Mouse (Mus musculus) hindlimb bud, embryonic 11.5 days (tissue): ENCODE results near the gene Ttll7.

Experiments used
- DNase-seq: peaks from one replicate; pipeline ENCODE4 v3.0.0-alpha.2; 2012; ENCODE audit warnings: low read depth, low spot score; ENCODE audit errors: extremely low spot score

The Ttll7 gene

DNA sequence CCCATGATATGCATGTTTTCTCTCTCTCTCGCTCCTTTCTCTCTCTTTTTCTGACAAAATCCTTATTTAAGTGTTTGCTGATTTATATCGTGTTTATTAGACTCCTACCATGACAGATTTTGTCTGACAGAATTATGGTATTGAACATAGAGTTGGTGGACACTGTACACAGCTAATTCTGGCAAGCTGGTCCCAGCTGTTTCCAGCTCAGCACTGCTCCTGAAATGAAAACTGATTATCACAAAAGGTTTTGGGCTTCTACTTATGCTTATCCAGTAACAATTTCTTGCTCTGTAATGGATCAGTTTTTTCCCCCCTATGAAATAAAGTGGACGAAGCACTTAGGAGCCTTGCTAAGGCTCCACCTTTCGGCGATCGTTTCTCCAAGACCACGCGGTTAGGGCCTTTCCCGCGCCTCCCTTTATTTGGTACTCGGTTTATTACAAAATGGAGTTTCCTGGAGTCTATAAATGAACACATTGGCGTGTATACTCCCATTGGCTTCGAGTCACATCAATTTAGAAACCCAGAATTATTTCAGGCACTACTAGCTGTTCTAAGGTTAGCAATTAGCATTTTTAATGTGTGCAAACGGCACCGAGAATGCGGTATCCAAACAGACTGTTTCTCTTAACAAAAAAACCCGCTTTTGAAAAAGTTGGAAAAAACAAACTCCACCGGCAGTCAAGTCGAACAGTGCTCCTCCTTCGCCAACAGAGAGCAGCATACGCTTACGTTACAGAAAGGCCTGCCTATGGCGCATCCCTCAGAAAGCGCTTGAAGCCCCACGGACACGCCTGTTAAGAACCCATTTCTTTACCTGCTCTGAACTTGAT is 141.9 kb downstream of the Ttll7 start:
- DNase-seq, result no peak

DNA sequence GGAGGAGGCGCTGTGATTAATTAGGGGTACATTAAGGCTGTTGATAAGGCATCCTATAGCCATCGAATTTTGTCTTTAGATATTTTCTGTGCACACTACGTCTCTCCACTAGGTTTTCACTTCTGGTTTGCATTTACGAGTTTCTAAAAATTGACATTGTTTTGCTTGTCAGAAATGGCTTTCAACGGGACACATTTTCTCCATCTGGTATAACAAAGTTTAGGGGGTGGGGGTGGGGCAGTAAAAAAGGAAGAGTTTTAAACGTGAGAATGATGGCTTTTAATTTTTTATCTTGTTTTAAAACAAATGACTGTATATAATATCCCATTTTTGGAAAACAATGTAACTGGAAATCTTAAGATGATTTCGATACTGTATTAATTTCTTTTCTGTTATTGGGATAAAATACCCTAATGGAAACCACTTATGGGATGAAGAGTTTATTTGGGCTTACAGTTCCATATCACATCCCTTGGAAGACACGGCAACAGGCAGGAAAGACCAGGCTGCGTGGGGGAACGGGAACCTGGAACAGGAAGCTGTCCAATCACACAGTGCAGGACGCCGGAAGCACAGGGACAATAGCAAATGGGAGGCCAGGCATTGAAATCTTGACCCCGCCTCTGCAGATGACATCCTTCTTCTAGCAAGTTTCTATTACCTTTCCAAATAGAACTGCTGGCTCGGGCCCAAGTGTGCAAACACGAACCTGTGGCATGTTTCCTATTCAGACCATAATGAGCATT is 142.7 kb downstream of the Ttll7 start:
- DNase-seq, result no peak

DNA sequence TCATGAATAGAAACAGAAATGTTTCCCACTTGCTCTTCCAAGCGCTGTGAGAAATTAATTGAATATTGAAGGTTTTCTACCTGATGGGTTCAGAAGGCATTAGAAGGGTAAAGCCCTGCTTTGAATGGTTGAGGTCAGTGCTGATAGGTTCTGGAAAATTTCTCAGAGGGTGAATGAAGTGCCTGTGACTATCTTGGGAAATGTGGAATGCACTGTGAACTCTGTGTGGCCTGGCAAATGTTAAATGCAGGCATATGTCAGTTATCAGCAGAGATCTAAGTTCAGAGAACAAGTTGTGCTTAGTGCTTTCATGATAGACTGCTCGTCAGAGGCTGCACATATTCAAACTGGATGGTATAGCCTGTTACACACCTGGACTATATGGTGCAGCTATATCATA is 147.0 kb downstream of the Ttll7 start:
- no peak for DNase-seq

DNA sequence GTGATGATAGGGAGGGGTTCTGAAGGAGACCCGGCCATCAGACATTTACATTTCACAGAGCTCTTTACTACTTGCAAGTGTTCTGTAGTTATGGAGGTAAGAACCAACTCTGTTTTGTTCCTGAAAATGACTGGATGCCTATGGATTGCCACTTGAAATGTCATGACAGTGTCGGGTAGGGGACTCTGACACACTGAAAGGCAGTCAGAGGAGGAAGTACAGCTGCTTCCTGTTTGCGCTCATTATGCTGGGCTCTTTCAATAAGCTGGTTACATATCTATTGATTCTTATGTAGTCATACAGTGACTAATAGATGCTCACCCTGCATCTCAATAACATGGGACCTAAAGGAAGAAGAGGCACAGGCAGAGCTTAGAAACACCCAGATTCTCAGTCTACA is 148.8 kb downstream of the Ttll7 start:
- no peak for DNase-seq

DNA sequence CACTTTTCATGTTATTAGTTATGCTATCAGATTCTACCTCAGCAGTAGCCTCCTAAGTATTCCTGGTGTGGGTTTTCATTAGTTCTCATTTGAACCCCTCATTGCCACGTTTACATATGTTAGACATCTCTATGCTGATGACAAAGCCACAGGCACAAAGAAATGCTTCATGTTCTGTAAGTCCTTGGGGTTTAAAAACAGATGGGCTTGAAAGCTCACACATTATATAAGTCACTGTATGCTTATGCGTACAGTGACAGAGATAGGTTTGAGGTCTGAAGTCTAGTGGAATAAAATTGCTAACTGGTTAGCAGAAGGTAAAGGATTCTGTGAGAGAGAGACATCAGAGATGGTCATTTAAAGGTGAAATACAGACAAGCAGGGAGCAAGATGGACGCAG is 149.4 kb downstream of the Ttll7 start:
- DNase-seq, result no peak

DNA sequence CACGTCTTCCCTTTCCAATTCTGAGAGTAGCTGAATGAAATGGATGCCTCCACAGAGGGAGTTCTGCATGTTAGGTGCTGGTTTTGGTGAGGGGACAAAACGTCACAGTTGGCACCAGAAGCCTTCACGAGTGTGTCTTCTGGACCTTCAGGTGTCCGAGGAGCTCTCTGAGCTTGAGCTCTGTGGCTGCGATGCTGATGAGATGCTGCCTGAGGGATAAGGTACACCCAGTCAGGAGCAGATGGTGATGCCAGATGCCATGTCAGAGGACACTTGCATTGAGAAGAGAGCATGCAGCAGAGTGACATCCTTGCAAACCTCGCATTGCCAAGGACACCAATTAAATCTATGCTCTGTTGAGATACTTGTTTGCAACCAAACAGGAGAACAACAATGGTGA is 164.3 kb downstream of the Ttll7 start:
- no peak for DNase-seq

DNA sequence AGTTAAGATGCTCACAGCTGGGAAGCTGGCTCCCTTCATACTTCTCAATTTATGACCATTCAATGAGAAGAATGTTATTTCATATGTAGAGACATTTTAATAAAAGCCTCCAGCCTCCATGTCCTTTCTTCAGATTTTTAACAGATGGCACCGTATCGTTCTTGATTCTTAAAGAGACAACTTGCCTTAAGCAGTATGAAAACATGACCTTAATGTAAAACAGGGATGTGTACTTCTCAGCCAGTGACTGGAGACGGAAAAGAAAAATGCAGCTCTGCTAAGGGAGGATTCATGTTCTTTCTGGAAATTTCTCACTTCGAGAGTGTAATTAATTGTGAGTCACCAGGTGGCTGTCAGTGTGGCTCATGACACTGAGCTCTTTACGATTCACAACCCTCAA is 167.3 kb downstream of the Ttll7 start:
- no peak for DNase-seq

DNA sequence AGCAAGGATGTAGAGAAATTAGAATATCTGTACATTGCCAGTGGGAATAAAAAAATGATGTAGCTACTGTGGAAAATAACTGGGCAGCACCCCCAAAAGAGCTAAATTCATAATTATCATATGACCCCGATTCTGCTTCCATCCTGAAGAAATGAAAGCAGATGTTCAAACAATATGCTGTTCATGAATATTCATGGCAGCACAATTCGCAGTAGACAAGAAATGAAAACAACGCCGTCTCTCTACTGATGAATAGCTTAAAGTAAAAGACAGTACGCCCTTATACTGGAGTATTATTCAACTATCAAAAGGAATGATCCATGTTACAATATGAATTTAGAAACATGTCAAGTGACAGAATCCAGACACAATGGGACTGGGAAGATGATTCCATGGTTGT is 174.1 kb downstream of the Ttll7 start:
- no peak for DNase-seq

DNA sequence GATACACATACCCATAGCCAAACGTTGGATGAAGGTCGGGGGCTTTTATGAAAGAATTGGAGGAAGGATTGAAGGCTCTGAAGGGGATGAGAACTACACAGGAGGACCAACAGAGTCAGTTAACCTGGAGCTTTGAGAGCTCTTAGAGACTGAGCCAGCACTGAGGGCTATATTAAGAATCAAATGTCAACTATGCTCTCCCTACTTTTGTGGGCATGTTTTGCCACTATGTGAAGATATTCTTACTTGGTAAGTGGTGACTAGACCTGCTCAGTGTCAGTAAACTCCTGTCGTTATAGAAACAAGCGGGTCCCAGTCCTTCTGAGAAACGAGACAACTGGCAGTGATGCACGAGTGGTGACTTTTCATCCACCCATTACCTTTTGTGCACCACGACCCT is 176.2 kb downstream of the Ttll7 start:
- no peak for DNase-seq

DNA sequence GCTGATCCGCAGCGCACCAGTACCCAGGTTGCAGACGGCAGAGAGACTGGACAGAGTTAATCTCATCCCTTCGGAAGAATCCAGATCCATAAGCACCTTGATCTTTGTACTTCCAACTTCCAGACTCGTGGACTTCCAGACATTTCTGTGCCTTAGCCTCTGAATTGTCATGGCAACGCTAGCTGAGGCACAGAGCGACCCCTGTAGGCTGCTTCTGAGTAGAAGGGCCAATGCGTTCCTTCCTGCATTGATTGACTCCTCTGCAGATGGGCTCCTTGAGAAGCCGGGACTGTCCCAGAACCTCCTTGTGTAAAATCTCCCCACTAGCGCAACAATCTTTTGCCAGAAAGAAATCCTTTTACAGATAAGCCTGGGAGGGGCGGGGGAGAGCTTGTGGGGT is 177.6 kb downstream of the Ttll7 start:
- DNase-seq, result no peak

DNA sequence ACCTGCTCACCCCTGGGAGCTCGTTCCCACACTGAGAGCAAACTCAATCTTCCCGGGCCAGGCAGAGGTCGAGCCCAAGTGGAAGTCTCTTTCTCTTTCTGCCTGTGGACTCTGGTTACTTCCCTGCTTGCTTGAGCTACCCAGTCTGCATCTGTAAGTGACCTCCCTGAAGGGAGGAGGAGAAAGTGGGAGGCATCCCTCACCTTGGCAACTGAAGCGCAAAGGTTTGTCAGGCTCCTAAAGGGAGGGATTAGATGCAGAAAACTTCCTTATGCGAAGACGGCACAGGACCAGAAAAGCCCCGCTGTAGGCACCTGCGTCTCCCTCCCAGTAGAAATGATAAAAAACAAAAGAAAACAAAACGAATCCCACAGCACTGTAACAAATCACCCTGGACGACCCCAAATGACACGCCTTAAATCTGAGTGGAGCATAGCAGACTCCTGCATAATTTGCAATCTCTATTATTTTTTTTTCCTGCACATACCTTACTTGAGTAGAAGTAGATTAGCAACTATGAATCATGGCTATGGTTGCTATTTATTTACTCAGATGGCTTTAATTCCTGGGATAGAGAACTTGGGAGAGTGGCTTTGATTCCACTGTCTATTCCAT is 178.2 kb downstream of the Ttll7 start:
- no peak for DNase-seq
